Mouse (Mus musculus) heart, adult 11 months (tissue): ENCODE measurements at regions not wholly inside any gene's neighbourhood (a gene's known extent, or its start where the extent isn't known, plus 50 kb on each side); places are given as distances from the start of the nearest gene placed in this dataset.

ENCODE experiments used
- DNase-seq: peaks from one replicate; pipeline ENCODE4 v3.0.0; 2022

GRCm38 (mm10) chr9:42196552-42196951 lies 67.5 kb downstream of the Sc5d start:
- DNase-seq = peak; percentile 95

- peak; percentile 82 for DNase-seq
Measured at GRCm38 (mm10) chr9:42196110-42196509, 67.9 kb downstream of the Sc5d start.

GRCm38 (mm10) chr9:42195651-42196050 lies 68.4 kb downstream of the Sc5d start:
- DNase-seq = peak; percentile 91

GRCm38 (mm10) chr9:42194939-42195338 lies 69.1 kb downstream of the Sc5d start:
- DNase-seq = no peak

GRCm38 (mm10) chr9:42194176-42194575 lies 69.9 kb downstream of the Sc5d start:
- peak; percentile 83 for DNase-seq

GRCm38 (mm10) chr9:42192967-42193733 lies 69.1 kb upstream of the Sorl1 start:
- peak; percentile 70 for DNase-seq

GRCm38 (mm10) chr9:42187371-42188228 lies 63.5 kb upstream of the Sorl1 start:
- peak; percentile 94 for DNase-seq

- DNase-seq = peak; percentile 70
Measured at GRCm38 (mm10) chr9:42184104-42184635, 60.1 kb upstream of the Sorl1 start.

- DNase-seq = peak; percentile 97
Measured at GRCm38 (mm10) chr9:42183448-42183847, 59.4 kb upstream of the Sorl1 start.

- no peak for DNase-seq
Measured at GRCm38 (mm10) chr9:42182400-42182799, 58.3 kb upstream of the Sorl1 start.

GRCm38 (mm10) chr9:42180152-42180551 lies 56.1 kb upstream of the Sorl1 start:
- DNase-seq = peak; percentile 92

- peak; percentile 50 for DNase-seq
Measured at GRCm38 (mm10) chr9:42178759-42179377, 54.8 kb upstream of the Sorl1 start.

- peak; percentile 4 for DNase-seq
Measured at GRCm38 (mm10) chr9:42174349-42174955, 50.4 kb upstream of the Sorl1 start.
